Mouse (Mus musculus) midbrain, embryonic 13.5 days (tissue): ENCODE data around the gene Zfp568. TPM values are rescaled to one million over a fixed set of nuclear protein-coding genes. Genes with fewer than 3 reads are reported as not detected.

ENCODE experiments used
- ATAC-seq: fragments of 200-750 bp; cut with Nextera tagmentation; 2 replicates; pipeline ENCODE4 v1.8.0; 2017; ENCODE audit warnings: mild to moderate bottlenecking, moderate TSS enrichment, moderate library complexity
- H3K27ac ChIP-seq: fragments of 300-500 bp; sonication (generic); 2 replicates; pipeline ENCODE4 v1.5.1; 2015; ENCODE audit warnings: inconsistent platforms, mild to moderate bottlenecking, moderate library complexity
- H3K27me3 ChIP-seq: fragments of 300-500 bp; sonication (generic); 2 replicates; pipeline ENCODE4 v1.6.1; 2015; ENCODE audit warnings: mild to moderate bottlenecking, inconsistent platforms
- H3K36me3 ChIP-seq: fragments of 300-500 bp; sonication (generic); 2 replicates; pipeline ENCODE4 v1.6.1; 2015; ENCODE audit warnings: mild to moderate bottlenecking, inconsistent platforms
- H3K4me1 ChIP-seq: fragments of 300-500 bp; sonication (generic); replicated peaks from 2 replicates; pipeline ENCODE4 v1.6.1; 2015; ENCODE audit warnings: inconsistent platforms
- H3K4me2 ChIP-seq: fragments of 300-500 bp; sonication (generic); replicated peaks from 2 replicates; pipeline ENCODE4 v1.6.1; 2015; ENCODE audit warnings: moderate library complexity, mild to moderate bottlenecking, inconsistent platforms
- H3K4me3 ChIP-seq: fragments of 300-500 bp; sonication (generic); replicated peaks from 2 replicates; pipeline ENCODE4 v1.5.1; 2015; ENCODE audit warnings: mild to moderate bottlenecking, inconsistent platforms
- H3K9ac ChIP-seq: fragments of 300-500 bp; sonication (generic); replicated peaks from 2 replicates; pipeline ENCODE4 v1.6.1; 2015; ENCODE audit warnings: mild to moderate bottlenecking, inconsistent platforms
- H3K9me3 ChIP-seq: fragments of 300-500 bp; sonication (generic); 2 replicates; pipeline ENCODE4 v1.6.1; 2016; ENCODE audit warnings: mild to moderate bottlenecking, inconsistent platforms
- WGBS: fragments of 180-500 bp; shearing (Covaris S2); methylation state at CpG from one replicate; pipeline ENCODE4 v1.1.7; 2015; 5-methylcytosine and 5-hydroxymethylcytosine counted together
- polyA plus RNA-seq: library from polyadenylated mRNA; unstranded; fragments of >200 nt; fragmentation: Nextera tagmentation; extraction: Ambion mirVana; gene quantifications from 2 replicates; pipeline ENCODE4 v1.2.1, GENCODE M21; 2015

Zfp568 gene
- polyA plus RNA-seq, 1 experiment from 2014 or later: 7.7 TPM

- Histone ChIP-seq H3K4me2 (no peak overlapping the region), H3K36me3 (peaks cover 53% of the 10 kb centered on the region), H3K9ac (no peak overlapping the region), H3K4me1 (no peaks in the 10 kb centered on the region), H3K9me3 (no peaks in the 10 kb centered on the region), H3K27me3 (no peaks in the 10 kb centered on the region), H3K4me3 (no peak overlapping the region), H3K27ac (no peak overlapping the region)
- 78% methylated on average over 4 of the region's 4 CpGs for WGBS
- ATAC-seq: no peak
These were observed 43.6 kb downstream of the Zfp568 start for GRCm38 (mm10) chr7:30027331-30027730.

DNA sequence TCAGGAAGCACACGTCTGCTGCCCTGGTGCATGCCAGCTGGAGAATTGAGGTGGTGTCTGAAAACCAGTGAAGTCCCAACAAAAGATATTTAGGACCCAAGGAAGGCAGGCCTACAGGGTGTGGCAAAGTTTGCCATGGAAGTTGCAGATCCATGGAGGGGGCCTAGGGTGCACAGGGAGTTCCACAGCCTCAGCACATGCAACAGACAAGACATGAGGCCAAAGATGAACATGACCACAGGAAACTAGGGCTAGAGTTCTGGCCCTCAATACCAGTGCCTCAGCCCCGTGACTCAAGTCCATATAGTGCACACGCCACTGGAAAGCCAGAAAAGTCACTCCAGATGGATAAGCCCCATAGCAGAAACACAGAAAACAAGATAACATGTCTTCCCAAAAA is 44.8 kb downstream of the Zfp568 start:
- Histone ChIP-seq H3K36me3 (peaks cover 41% of the 10 kb centered on the region), H3K27ac (no peak overlapping the region), H3K27me3 (no peaks in the 10 kb centered on the region), H3K9ac (no peak overlapping the region), H3K4me2 (no peak overlapping the region), H3K9me3 (no peaks in the 10 kb centered on the region), H3K4me1 (no peaks in the 10 kb centered on the region), H3K4me3 (no peak overlapping the region)
- no peak for ATAC-seq
- 94% methylated on average over 3 of the region's 3 CpGs for WGBS

DNA sequence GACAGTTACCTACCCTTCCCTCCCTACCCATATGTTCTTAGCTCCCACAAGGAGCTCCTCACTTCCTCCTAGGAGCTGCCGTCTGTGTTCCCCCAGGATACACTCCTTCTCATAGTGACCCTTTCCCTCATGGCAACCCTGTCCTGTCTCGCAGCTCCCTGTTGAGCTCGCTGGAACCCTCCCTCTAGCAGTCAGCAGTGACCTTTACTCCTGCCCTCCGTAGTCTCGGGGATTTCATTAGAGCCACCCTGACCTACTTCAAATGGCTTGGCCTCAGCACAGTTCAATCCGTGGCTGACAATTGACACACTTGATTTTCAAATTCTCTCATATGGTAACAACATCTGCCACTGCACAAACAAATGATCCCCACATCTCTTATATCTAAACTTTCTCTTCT is 46.9 kb downstream of the Zfp568 start:
- H3K36me3 ChIP-seq: peaks cover 27% of the 10 kb centered on the region
- H3K4me3 ChIP-seq: no peak overlapping the region
- no peak for ATAC-seq
- no peak overlapping the region for H3K9ac ChIP-seq
- no peaks in the 10 kb centered on the region for H3K9me3 ChIP-seq
- no peaks in the 10 kb centered on the region for H3K27me3 ChIP-seq
- H3K4me1 ChIP-seq: no peaks in the 10 kb centered on the region
- H3K4me2 ChIP-seq: no peak overlapping the region
- WGBS: 30% methylated on average over 6 of the region's 6 CpGs
- H3K27ac ChIP-seq: no peak overlapping the region

DNA sequence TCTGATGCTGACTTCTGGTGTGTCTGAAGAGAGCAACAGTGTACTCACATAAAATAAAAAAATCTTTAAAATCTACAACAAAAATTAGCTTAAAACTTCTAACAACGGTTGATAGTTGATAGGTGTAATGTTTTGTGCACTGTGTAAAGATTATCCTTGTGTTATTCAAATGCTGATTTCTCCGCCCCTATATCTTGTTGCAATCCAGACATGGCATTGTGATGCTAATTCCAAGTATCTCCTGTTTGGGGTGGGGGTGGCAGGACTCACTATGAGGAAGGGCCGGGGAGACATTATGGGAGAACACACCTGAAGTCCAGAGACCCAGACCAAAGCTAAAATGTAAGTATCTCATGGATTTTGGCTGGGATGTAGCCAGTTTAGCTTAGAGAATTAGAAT is 47.6 kb downstream of the Zfp568 start:
- H3K36me3 ChIP-seq: peaks cover 24% of the 10 kb centered on the region
- ATAC-seq: no peak
- no peak overlapping the region for H3K4me2 ChIP-seq
- H3K27ac ChIP-seq: no peak overlapping the region
- H3K9ac ChIP-seq: no peak overlapping the region
- 79% methylated on average over 3 of the region's 3 CpGs for WGBS
- no peak overlapping the region for H3K4me3 ChIP-seq
- no peaks in the 10 kb centered on the region for H3K9me3 ChIP-seq
- H3K27me3 ChIP-seq: no peaks in the 10 kb centered on the region
- H3K4me1 ChIP-seq: no peaks in the 10 kb centered on the region

DNA sequence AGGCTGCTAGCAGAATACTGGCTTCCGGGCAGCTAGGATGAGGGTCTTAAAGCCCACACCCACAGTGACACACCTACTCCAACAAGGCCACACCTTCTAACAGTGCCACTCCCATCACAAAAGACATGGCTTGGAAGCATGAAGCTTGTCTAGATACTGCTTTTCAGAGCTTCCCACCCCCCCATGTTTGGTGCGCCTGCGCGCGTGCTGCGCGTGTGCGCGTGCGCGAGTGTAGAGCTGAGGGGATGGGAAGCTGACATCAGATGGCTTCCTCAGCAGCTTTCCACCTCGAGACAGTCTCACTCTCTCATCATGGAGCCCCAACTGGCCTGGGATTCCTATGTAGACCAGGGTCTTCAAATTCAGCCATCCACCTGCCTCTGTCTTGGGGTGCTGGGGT is 50.6 kb downstream of the Zfp568 start:
- ATAC-seq: no peak
- H3K4me3 ChIP-seq: no peak overlapping the region
- H3K4me1 ChIP-seq: no peaks in the 10 kb centered on the region
- H3K27ac ChIP-seq: no peak overlapping the region
- no peaks in the 10 kb centered on the region for H3K27me3 ChIP-seq
- H3K4me2 ChIP-seq: no peak overlapping the region
- no peak overlapping the region for H3K9ac ChIP-seq
- peaks cover 33% of the 10 kb centered on the region for H3K36me3 ChIP-seq
- H3K9me3 ChIP-seq: no peaks in the 10 kb centered on the region
- WGBS: 92% methylated on average over 12 of the region's 12 CpGs

GRCm38 (mm10) chr7:30044354-30044753 is 60.6 kb downstream of the Zfp568 start:
- Histone ChIP-seq H3K27ac (no peak overlapping the region), H3K9me3 (no peaks in the 10 kb centered on the region), H3K9ac (no peak overlapping the region), H3K4me2 (no peak overlapping the region), H3K27me3 (no peaks in the 10 kb centered on the region), H3K4me1 (no peaks in the 10 kb centered on the region), H3K36me3 (peaks cover 30% of the 10 kb centered on the region), H3K4me3 (no peak overlapping the region)
- ATAC-seq: no peak
- 70% methylated on average over 9 of the region's 9 CpGs for WGBS

DNA sequence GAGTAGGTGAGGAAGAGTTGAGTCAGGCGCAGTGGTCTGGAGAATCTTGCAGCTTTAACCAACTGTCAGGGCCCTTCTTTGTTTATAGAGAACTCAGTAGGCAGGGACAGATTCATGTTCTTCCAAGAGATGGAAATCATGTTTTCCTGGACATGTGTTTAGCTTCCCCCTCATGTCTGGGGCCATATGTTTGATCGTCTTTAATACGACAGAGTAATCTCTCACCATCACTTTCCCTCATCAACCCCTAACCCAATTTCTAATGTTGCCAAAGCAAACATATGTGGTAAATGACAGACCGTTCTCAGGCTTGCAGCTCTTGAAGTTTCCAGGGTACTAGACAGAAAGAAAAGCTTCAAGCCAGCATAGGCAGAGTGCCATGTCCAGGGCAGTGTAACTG is 64.4 kb downstream of the Zfp568 start:
- H3K4me3 ChIP-seq: no peak overlapping the region
- ATAC-seq: no peak
- 94% methylated on average over 4 of the region's 4 CpGs for WGBS
- H3K27me3 ChIP-seq: no peaks in the 10 kb centered on the region
- H3K9me3 ChIP-seq: no peaks in the 10 kb centered on the region
- no peak overlapping the region for H3K9ac ChIP-seq
- H3K4me1 ChIP-seq: peaks cover 14% of the 10 kb centered on the region
- H3K36me3 ChIP-seq: peaks cover 7% of the 10 kb centered on the region; the same call in 1 of the 2 replicates
- no peak overlapping the region for H3K27ac ChIP-seq
- no peak overlapping the region for H3K4me2 ChIP-seq

DNA sequence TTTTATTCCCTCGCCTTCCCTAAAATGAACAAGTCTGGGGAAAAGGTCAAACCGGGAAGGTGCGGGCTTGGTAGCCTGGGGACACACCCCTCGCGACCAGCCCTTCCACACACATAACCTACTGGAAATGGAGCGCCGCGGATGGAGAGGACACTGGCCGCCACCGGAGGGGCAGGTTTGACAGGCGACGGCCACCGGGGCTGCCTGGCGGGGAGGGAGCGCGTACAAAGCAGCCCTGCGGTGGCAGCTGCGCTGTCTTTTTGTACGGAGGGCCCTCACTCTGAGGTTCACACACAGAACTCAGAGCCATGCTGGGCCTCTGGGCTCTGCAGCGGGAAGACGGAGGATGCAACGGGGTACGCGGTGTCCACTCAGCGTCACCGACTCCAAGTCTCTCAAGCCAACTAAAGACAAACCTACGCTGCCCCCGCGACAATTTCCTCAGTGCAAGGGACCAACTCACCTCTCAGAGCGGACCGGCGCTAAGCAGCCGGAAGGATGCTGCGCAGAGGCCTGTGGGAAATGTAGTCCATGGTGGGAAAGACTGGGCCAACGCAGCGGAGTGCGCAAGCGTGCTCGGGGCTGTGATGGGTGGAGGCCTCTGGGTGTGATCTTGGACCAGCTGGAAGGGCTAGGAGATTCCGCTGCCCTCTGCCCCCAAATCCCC is 67.3 kb downstream of the Zfp568 start, which contains the start of gene Zfp14:
TSS of gene Zfp14 (minus strand) at position 499 of the 667 bp plus-strand sequence.
- Histone ChIP-seq H3K4me1 (peaks cover 14% of the 10 kb centered on the region), H3K4me2 (peak within 1 kb of the TSS; percentile 73), H3K4me3 (peak within 1 kb of the TSS; percentile 83), H3K9me3 (no peaks in the 10 kb centered on the region), H3K27ac (peak within 1 kb of the TSS; percentile 95), H3K27me3 (no peaks in the 10 kb centered on the region), H3K9ac (peak within 1 kb of the TSS; percentile 87), H3K36me3 (peaks cover 12% of the 10 kb centered on the region)
- WGBS: under 1% methylated on average over 40 of the region's 40 CpGs
- peak; percentile 100 for ATAC-seq

DNA sequence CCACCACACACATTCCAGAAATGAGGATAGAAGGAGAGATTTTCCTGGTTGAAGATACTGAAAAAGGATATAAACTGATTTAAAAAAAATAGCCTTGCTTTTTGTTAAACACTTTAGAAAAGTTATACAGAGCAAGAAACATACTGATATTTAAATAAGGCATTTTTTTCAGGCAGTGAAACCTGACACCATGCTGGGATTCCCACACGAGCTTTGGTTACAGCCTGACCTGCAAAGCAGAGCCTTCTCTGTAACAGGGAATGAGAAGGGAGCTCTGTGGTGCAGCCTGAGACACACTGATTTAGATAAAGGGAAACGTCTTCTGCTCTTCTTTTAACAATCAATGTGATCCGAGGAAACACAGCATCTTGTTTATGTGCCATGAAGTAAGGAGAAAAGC is 69.8 kb downstream of the Zfp568 start:
- H3K4me1 ChIP-seq: peaks cover 14% of the 10 kb centered on the region
- WGBS: 14% methylated on average over 3 of the region's 3 CpGs
- ATAC-seq: no peak
- peaks cover 29% of the 10 kb centered on the region for H3K36me3 ChIP-seq
- no peaks in the 10 kb centered on the region for H3K9me3 ChIP-seq
- H3K4me2 ChIP-seq: no peak overlapping the region
- H3K27ac ChIP-seq: no peak overlapping the region
- H3K4me3 ChIP-seq: no peak overlapping the region
- no peaks in the 10 kb centered on the region for H3K27me3 ChIP-seq
- H3K9ac ChIP-seq: no peak overlapping the region

DNA sequence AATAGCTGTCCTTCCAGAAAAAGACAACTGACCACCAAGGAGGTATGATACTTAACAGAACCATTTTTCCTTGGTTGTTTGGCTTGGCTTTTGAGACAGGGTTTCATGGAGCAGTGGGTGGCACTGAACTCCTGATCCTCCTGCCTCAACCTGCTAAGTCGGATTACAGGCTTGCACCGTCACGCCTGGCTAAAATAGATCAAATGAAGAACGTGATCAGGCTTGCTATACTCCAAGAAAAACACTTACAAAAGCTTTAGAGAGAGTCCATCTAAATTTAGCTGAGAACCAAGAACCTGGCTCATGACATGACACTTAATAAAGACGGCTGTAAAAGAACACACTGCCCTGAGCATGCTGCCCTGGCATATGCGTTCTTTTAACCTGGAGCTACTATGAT is 76.6 kb downstream of the Zfp568 start:
- Histone ChIP-seq H3K27ac (no peak overlapping the region), H3K36me3 (peaks cover 86% of the 10 kb centered on the region), H3K9me3 (no peaks in the 10 kb centered on the region), H3K27me3 (no peaks in the 10 kb centered on the region), H3K4me3 (no peak overlapping the region), H3K4me2 (no peak overlapping the region), H3K4me1 (no peaks in the 10 kb centered on the region), H3K9ac (no peak overlapping the region)
- 50% methylated on average over 6 of the region's 6 CpGs for WGBS
- ATAC-seq: no peak

DNA sequence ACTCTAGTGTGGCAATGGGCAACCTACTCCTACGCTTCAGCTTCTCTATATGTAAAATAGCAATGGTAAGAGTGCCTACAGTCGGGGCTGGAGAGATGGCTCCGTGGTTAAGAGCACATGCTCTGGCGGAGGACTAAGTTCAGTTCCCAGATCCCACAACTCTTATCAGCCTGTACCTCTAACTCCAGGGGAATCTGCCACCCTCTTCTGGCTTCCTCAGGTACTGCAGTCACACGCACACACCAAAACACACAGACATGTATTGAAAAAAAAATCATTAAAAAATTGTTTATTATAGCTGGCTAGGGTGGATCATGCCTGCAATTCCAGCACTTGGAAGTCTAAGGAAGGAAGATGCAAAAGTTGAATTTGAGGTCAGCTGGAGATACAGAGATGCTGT is 78.7 kb downstream of the Zfp568 start:
- no peak overlapping the region for H3K27ac ChIP-seq
- no peak overlapping the region for H3K4me2 ChIP-seq
- H3K9me3 ChIP-seq: no peaks in the 10 kb centered on the region
- H3K27me3 ChIP-seq: no peaks in the 10 kb centered on the region
- no peak for ATAC-seq
- H3K9ac ChIP-seq: no peak overlapping the region
- WGBS: 88% methylated on average over 5 of the region's 5 CpGs
- no peaks in the 10 kb centered on the region for H3K4me1 ChIP-seq
- H3K36me3 ChIP-seq: peaks cover 81% of the 10 kb centered on the region
- H3K4me3 ChIP-seq: no peak overlapping the region

DNA sequence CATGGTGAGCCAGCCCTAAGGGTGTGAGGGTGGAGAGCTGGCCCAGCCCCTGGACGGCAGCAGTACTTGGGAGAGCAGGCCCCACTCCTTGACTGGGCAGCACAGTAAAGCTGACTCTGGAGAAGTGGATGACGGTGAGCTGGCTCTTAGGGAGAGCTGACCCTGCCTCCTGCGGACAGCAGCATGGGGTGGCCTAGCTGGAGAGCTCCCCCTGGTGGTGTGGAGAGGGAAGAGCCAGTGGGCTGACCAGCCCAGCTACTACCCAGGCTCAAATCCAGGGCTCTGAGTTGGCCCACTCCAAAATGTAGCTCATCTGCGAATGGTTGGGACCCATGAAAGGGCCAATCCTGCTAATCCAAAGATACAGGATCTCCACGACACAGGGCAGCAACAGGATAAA is 80.9 kb downstream of the Zfp568 start:
- no peaks in the 10 kb centered on the region for H3K9me3 ChIP-seq
- H3K4me2 ChIP-seq: no peak overlapping the region
- H3K27ac ChIP-seq: no peak overlapping the region
- no peaks in the 10 kb centered on the region for H3K4me1 ChIP-seq
- no peaks in the 10 kb centered on the region for H3K27me3 ChIP-seq
- H3K36me3 ChIP-seq: peaks cover 75% of the 10 kb centered on the region
- H3K9ac ChIP-seq: no peak overlapping the region
- H3K4me3 ChIP-seq: no peak overlapping the region
- ATAC-seq: no peak
- WGBS: 87% methylated on average over 5 of the region's 5 CpGs
